Mouse (Mus musculus): Measurements from ENCODE around the gene Gm45711.

DNA sequence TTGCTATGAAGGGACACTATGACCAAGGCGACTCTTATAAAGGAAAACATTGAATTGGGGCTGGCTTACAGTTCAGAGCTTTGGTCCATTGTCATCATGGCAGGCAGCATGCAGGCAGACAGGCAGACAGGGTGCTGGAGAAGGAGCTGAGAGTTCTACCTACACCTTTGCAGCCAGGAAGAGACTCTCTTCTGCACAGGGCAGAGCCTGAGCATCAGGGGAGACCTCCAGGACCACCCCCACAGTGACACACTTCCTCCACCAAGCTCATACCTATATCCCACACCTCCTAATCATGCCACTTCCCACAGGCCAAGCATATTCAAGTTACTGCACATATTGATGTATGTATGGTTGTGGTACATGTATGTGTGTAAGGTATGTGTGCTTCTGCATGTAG lies 26.9 kb upstream of the Gm45711 start:
- no peak for TF ChIP-seq CTCF (IDR thresholded peaks at IDR 0.05; ENCODE audit: low read depth, low read length)
- TF ChIP-seq POLR2A (IDR thresholded peaks at IDR 0.05; ENCODE audit: borderline replicate concordance, low read depth, low read length) = no peak

Measured in bone marrow macrophage, adult 2 months (primary cell).